Mouse (Mus musculus): Measurements from ENCODE around the gene Pfn1.

DNA sequence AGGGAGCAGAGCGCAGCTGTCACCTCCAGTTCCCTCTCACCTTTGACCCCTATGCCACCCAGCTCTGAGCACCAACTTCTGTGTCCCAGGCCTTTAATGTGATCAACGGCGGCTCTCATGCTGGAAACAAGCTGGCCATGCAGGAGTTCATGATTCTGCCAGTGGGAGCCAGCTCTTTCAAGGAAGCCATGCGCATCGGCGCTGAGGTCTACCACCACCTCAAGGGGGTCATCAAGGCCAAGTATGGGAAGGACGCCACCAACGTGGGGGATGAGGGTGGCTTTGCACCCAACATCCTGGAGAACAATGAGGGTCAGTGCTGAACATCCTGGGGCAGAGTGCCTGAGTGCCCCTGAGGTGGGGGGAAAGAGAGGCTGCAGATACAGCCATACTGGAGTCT lies 6.1 kb upstream of the Pfn1 start:
- no peak for TF ChIP-seq CTCF (IDR thresholded peaks at IDR 0.05; ENCODE audit: control insufficient read depth, insufficient read depth, insufficient replicate concordance, low read depth, low read length)
- no peak for TF ChIP-seq POLR2A (IDR thresholded peaks at IDR 0.05; ENCODE audit: control insufficient read depth, low read depth, low read length)
